Mouse (Mus musculus) liver, adult 2 months (tissue): ENCODE measurements at regions not wholly inside any gene's neighbourhood (a gene's known extent, or its start where the extent isn't known, plus 50 kb on each side); places are given as distances from the start of the nearest gene placed in this dataset.

Experiments used
- CTCF ChIP-seq: fragments of 200-500 bp; IDR thresholded peaks from 2 replicates; pipeline ENCODE4 v1.5.1; 2011; ENCODE audit warnings: low read depth, low read length, control low read depth
- POLR2A ChIP-seq: fragments of 200-500 bp; IDR thresholded peaks from 2 replicates; pipeline ENCODE4 v1.6.1; 2011; ENCODE audit warnings: low read length, control low read depth; ENCODE audit not compliant: insufficient read depth; ENCODE audit errors: extremely low read depth

- TF ChIP-seq CTCF (no peak), POLR2A (no peak)
Observed at GRCm38 (mm10) chr9:41286145-41286468, 124.6 kb upstream of the Ubash3b start.
